Mouse (Mus musculus) urinary bladder, postnatal 25 days (tissue): ENCODE data around the gene Gpbp1l1.

Source experiments
- DNase-seq: peaks from one replicate; pipeline ENCODE4 v3.0.0; 2022; ENCODE audit warnings: low spot score

Gene Gpbp1l1

GRCm38 (mm10) chr4:116635197-116635596, 77.7 kb downstream of the Gpbp1l1 start:
- no peak for DNase-seq

GRCm38 (mm10) chr4:116638821-116639220, 81.4 kb downstream of the Gpbp1l1 start:
- no peak for DNase-seq

GRCm38 (mm10) chr4:116642071-116642470, 84.6 kb downstream of the Gpbp1l1 start:
- no peak for DNase-seq
